Mouse (Mus musculus) 3T3-L1 (cell line): ENCODE measurements around the gene Rab37.

Experiments used
- DNase-seq: peaks from one replicate; pipeline ENCODE4 v3.0.0-alpha.2; 2015; ENCODE audit warnings: low read depth, low spot score

The Rab37 gene

GRCm38 (mm10) chr11:115195933-115196332 is 104.7 kb downstream of the Rab37 start:
- DNase-seq: no peak

GRCm38 (mm10) chr11:115197558-115197957 is 106.3 kb downstream of the Rab37 start:
- DNase-seq: no peak

DNA sequence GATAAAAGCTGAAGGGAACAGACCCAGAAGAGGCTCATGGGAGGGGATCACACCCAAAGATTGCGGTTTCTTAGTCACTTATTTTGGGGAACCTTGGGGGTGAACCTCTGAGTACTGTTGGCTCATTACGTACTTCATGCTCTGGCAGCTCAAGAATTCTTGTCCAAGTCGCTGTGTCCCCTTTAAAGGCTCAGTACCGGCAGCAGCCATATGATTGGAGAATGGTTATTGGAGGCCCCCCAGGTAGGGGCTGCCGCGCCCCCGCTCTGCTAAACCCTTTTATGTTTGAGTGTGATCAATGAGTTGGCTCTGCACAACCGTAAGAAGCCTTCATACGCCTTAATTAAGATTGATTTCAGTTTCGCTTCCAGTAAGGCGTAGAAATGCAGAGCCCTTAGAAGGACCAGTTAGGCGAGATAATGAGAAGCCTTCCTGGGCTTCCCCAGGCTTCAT is 107.7 kb downstream of the Rab37 start:
- no peak for DNase-seq

- no peak for DNase-seq
Observed at GRCm38 (mm10) chr11:115200520-115200919, 109.3 kb downstream of the Rab37 start.

- peak; percentile 79 for DNase-seq
Observed at GRCm38 (mm10) chr11:115202316-115202715, 111.1 kb downstream of the Rab37 start.

DNA sequence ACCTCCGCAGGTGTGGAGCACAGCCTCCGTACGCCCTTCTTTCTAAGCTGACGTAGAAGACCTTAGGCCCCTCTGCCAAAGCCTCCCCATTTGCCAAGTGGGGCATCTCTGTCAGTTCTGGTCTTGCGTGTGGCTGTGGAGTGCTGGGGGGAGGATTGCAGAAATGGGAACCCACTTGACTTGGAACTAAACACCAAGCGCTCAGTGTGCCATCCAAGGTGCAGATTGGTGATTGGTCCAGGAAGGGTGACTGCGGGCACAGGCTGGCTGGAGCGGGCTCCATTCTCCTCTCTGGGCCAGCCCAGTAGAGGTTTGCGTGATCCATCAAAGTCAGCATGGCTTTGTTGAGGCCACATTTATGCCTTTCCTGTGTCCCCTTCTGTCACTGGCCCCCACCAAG is 111.5 kb downstream of the Rab37 start:
- DNase-seq: no peak

GRCm38 (mm10) chr11:115208126-115208525 is 116.9 kb downstream of the Rab37 start:
- no peak for DNase-seq

DNA sequence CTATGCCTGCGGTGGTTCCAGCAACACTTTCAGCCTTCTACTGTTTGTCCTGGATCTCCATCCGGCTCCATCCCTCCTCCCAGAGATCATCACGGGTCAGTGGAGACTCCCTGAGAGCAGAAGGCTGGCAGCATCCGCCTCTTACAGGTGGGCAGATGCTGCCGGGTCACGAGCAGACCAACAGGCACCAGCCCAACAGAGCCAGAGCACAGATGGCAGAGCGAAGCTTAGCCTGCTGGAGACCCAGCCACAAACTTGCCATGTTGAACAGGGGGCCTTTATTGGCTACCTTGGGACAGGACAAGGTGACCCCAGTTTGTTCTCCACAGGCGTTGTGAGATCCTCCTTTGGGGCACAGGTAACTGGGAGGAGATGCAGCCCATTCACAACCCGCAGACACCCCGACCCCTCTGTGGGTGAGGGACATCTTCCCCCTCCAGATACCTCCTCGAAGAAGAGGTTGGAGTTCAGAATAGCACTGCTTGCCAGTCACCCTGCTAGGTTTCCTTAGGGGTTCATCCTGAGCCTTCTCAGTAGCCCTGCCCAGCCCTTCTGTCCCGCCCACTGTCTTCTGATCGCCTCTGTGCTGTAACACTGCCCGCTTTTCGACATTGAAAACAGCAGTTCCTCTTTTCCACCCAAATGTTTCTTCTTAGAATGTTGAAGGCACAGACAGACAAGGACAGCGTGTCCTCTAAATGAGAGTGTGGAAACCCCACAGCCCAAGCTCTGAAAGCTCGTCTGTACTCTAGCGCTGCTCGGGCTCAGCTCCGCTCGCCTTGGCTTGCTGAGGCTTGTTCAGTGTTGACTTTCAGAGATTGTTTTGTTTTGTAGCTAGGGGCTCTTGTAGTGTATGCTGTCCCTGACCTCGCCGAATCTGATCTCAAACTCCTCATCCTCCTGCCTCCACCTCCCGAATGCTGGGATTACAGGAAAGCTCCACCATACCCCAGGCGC is 117.8 kb downstream of the Rab37 start:
- no peak for DNase-seq

- DNase-seq: no peak
Observed at GRCm38 (mm10) chr11:115209958-115210357, 118.7 kb downstream of the Rab37 start.
